Mouse (Mus musculus) spleen, adult 2 months (tissue): ENCODE data around the gene Abcf2. TPM values are rescaled to one million over a fixed set of nuclear protein-coding genes. Genes with fewer than 3 reads are reported as not detected.

Experiments
- DNase-seq, 2 experiments: peaks; one replicate each; pipeline versions ENCODE4 v3.0.0 to v3.0.0-alpha.2; 2012 to 2021; ENCODE audit warnings: low spot score in 2 of 2, low read depth in 1 of 2
- H3K27ac ChIP-seq: fragments of 200-500 bp; 2 replicates; pipeline ENCODE4 v1.5.1; 2012; ENCODE audit warnings: low read length, inconsistent platforms; ENCODE audit not compliant: insufficient read depth
- H3K27me3 ChIP-seq: fragments of 200-500 bp; 2 replicates; pipeline ENCODE4 v1.6.1; 2012; ENCODE audit warnings: mild to moderate bottlenecking, moderate library complexity, low read length, inconsistent platforms; ENCODE audit not compliant: control insufficient read depth, insufficient read depth
- H3K36me3 ChIP-seq: fragments of 200-500 bp; 2 replicates; pipeline ENCODE4 v1.6.1; 2012; ENCODE audit warnings: mild to moderate bottlenecking, low read length, inconsistent platforms; ENCODE audit not compliant: control insufficient read depth, insufficient read depth
- H3K4me1 ChIP-seq: fragments of 200-500 bp; 2 replicates; pipeline ENCODE4 v1.6.1; 2011; ENCODE audit warnings: inconsistent platforms; ENCODE audit not compliant: control insufficient read depth, insufficient read depth, insufficient read length
- H3K4me3 ChIP-seq: fragments of 200-500 bp; 2 replicates; pipeline ENCODE4 v1.5.1; 2011; ENCODE audit warnings: mild to moderate bottlenecking, inconsistent platforms; ENCODE audit not compliant: insufficient read depth, insufficient read length; ENCODE audit errors: extremely low read depth
- CTCF ChIP-seq: fragments of 200-500 bp; IDR thresholded peaks from 2 replicates; pipeline ENCODE4 v1.5.1; 2011; ENCODE audit warnings: mild to moderate bottlenecking, inconsistent platforms; ENCODE audit not compliant: insufficient read depth, insufficient read length, insufficient replicate concordance; ENCODE audit errors: extremely low read depth
- POLR2A ChIP-seq: fragments of 200-500 bp; IDR thresholded peaks from 2 replicates; pipeline ENCODE4 v1.6.1; 2011; ENCODE audit warnings: low read depth, low read length, inconsistent platforms
- WGBS: fragments of 180-500 bp; shearing (Covaris S2); methylation state at CpG from one replicate; pipeline ENCODE4 v1.1.7; 2018; 5-methylcytosine and 5-hydroxymethylcytosine counted together
- polyA plus RNA-seq: library from polyadenylated mRNA; depleted of rRNA; stranded (reverse); fragments of >200 nt; gene quantifications from 2 replicates; pipeline ENCODE4 v1.2.3, GENCODE M21; 2012

Abcf2 gene
- polyA plus RNA-seq, 1 experiment = 30.6 TPM

DNA sequence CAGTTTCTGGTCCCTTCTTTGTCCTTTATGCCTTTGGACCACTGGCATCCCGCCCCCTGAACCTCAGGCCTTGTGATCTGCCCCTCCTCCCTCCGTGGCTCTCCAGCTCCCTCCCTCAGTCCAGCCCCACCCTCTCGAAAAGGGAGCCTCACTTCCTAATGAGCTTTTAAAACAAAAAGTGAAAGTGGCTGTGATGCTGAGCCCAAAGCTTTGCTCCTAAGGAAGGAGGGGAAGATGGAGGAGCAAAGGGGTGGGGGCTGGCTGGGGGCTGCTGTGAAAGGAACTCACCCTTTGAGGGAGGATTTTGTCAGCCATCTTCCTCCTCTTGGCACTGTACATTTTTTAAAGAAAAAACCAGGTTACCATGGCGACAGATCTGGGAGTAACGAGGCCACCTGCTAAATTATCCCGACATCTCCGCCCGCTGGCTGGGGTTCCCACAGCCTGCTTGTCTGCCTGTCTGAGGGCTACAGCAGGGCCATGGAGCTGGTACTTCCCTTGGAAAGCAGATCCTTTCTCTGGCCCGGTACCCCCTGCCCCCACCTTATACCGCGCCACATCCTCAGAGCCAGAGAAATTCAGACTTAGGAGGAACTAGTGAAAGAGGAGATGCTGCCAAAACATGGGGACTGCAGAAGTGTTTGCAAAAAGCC is 19.4 kb upstream of the Abcf2 start:
- peak in 1 of 2 experiments; percentile 43 for DNase-seq
- WGBS = 5% methylated on average over 11 of the region's 11 CpGs
- peaks cover 19% of the 10 kb centered on the region for H3K4me1 ChIP-seq
- peak overlapping the region; percentile 44 for H3K27ac ChIP-seq
- no peak for TF ChIP-seq CTCF
- TF ChIP-seq POLR2A = no peak; the same call in 1 of the 2 replicates
- H3K4me3 ChIP-seq = peak overlapping the region; percentile 53
- H3K27me3 ChIP-seq = peaks cover 11% of the 10 kb centered on the region
- H3K36me3 ChIP-seq = no peaks in the 10 kb centered on the region

DNA sequence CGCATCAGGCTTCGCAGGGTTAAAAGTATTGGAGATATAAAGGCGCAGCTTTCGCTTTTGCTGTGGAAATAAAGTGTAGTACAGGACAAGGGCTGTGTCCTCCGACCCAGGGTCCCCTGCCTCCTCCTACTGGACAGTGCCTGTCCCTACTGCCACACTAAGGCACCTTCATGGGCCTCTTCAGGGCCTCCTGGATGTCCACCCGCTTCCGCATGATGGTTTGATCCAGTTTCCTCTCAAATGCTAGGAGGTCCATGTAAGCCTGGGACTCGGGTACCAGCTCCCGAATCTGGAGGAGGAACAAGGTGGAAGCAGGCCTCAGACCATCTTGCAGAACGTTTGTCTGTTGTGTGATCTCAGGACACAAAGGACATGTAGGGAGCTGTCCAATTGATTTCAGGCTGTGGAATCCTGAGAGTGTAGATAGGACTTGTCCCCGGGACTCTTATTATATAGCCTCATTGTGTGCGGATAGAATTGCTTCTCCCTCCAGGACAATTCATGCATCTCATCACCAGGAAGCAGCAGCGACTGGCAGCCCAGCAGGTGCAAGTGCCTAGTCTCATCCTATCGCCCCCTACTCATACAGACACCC is 18.6 kb upstream of the Abcf2 start:
- H3K27me3 ChIP-seq = peaks cover 7% of the 10 kb centered on the region
- no peak for DNase-seq
- H3K36me3 ChIP-seq = peaks cover 4% of the 10 kb centered on the region; the same call in 1 of the 2 replicates
- H3K4me3 ChIP-seq = no peak overlapping the region
- WGBS = 85% methylated on average over 14 of the region's 14 CpGs
- H3K27ac ChIP-seq = no peak overlapping the region
- TF ChIP-seq CTCF (no peak), POLR2A (no peak)
- peaks cover 16% of the 10 kb centered on the region for H3K4me1 ChIP-seq

DNA sequence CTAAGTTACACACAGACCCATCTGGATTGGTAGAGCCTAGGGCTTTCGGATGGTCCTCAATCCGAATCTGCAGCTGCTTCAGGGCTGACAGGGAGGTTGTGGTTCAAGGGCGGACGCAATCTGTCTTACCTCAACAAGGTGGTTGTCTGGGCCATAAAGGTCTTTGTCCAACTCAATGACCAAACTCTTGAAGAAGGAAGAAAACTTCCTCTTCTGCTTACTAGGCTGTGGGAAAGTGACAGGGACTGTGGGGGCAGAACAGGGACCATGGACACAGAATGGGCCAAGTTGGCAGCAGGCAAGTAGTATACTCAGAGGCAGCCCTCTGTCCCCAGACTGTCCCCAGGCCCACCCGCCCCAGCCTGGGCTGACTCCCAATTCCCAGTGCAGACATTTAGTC is 18.0 kb upstream of the Abcf2 start:
- no peak for DNase-seq
- Histone ChIP-seq H3K27ac (no peak overlapping the region), H3K27me3 (peaks cover 7% of the 10 kb centered on the region), H3K4me3 (no peak overlapping the region), H3K4me1 (peaks cover 16% of the 10 kb centered on the region), H3K36me3 (peaks cover 4% of the 10 kb centered on the region; the same call in 1 of the 2 replicates)
- TF ChIP-seq POLR2A (no peak), CTCF (no peak)
- 90% methylated on average over 5 of the region's 5 CpGs for WGBS

DNA sequence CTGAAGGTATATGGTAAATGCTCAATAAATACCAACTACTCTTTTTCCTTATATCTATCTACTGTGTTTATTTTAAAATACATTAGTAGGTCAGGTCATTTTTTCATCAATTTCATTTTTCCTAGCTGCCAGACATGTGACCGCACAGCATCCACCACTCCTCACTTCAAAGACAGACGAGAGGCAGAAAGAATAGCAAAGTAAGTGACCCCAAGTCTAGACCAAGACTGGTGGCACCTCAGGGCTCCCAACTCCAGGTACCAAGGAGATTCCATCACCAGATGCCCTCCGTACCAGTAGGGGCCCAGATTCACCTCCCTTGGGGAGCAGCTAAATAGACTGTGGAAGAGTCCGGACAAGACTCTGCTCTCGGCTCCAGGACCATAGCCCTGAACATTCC is 17.1 kb upstream of the Abcf2 start:
- H3K27me3 ChIP-seq = peaks cover 7% of the 10 kb centered on the region
- WGBS = 94% methylated on average over 5 of the region's 5 CpGs
- no peak for TF ChIP-seq POLR2A
- TF ChIP-seq CTCF = no peak
- H3K4me3 ChIP-seq = no peak overlapping the region
- peaks cover 5% of the 10 kb centered on the region for H3K36me3 ChIP-seq
- no peak for DNase-seq
- H3K4me1 ChIP-seq = peaks cover 16% of the 10 kb centered on the region
- no peak overlapping the region for H3K27ac ChIP-seq

DNA sequence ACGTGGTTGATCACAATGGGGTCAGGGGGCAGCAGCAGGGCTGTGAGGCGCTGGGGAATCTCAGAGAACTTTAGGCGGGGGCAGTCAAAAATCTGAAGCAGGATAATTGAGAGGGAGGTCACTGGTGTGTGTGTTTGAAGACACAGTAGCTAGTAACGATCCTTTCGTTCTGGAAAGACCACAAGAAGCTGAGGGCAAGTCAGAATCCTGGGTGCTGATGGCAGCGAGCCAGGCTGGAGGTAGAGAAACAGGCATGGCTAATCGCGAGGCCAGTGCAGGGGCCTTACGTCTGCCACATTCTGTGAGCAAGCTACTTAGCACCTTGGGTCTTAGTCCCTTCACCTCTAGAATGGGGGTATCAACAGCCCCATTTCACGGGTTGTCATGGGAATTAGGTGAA is 16.7 kb upstream of the Abcf2 start:
- H3K4me3 ChIP-seq = no peak overlapping the region
- peaks cover 6% of the 10 kb centered on the region for H3K27me3 ChIP-seq
- TF ChIP-seq POLR2A = no peak
- TF ChIP-seq CTCF = no peak
- no peak for DNase-seq
- peaks cover 8% of the 10 kb centered on the region for H3K36me3 ChIP-seq
- H3K4me1 ChIP-seq = peaks cover 16% of the 10 kb centered on the region
- H3K27ac ChIP-seq = no peak overlapping the region
- 92% methylated on average over 10 of the region's 10 CpGs for WGBS

DNA sequence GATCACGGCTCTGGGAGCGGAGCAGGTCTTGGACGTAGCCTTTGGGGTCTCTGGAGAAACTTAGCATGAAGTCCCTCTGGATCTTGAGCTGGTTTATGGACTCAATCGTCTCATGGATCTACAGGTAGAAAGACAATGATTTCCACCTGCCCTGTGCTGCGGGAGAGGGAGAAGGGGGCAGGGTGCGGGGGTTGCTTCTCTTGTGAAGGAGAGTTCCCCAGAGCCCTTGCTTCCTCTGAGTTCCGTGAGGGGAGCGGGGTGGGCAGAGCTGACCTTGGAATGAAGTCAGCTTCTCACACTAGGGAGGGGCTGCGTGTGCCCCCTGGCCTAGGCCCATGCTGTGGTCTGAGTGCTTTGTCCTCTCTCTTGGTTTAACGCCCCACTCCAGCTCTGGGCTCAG is 16.0 kb upstream of the Abcf2 start:
- no peak overlapping the region for H3K4me3 ChIP-seq
- no peak for DNase-seq
- 92% methylated on average over 10 of the region's 10 CpGs for whole genome bisulfite sequencing

DNA sequence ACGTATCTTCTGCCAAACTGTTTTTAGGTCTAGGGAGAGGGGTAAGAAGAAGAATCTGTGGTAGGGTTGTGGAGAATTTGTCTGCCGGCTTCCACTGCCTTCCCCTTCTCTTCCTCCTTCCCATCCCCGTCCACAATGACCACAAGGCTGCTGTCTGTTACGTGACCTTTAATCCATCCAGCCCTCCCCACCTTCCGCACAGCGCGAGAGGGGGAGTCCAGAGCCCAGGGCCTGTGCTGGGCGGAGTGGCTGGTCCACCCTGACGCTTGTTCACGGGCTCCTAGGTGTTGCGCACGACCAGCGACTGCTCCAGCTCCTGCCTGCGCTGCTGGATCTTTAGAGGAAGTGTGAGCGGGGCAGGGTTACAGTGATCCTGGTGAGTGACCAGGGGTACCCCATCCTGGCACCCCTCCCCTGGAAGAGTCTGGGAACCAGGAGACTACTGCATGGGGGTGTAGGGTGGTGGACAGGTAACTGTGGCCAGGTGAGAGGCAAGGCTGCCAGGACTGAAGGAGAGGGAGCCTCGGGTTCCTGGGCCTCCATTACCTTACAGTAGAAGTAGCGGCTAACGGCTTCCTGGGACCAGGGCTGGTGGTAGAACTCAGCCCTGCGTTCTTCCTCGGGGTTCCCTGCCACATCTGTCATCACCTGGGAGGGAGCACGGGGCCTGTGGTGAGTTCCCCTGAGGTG is 15.3 kb upstream of the Abcf2 start:
- Histone ChIP-seq H3K36me3 (peaks cover 11% of the 10 kb centered on the region), H3K4me1 (peaks cover 13% of the 10 kb centered on the region; the same call in 1 of the 2 replicates), H3K27ac (no peak overlapping the region), H3K4me3 (no peak overlapping the region), H3K27me3 (no peaks in the 10 kb centered on the region)
- no peak for DNase-seq
- WGBS = 61% methylated on average over 21 of the region's 21 CpGs
- TF ChIP-seq POLR2A = no peak

More for the DNA sequence above, 16.0 kb upstream of the Abcf2 start:
- TF ChIP-seq CTCF (no peak), POLR2A (no peak)
- Histone ChIP-seq H3K27me3 (peaks cover under 1% of the 10 kb centered on the region), H3K4me1 (peaks cover 10% of the 10 kb centered on the region; the same call in 1 of the 2 replicates), H3K27ac (no peak overlapping the region), H3K36me3 (peaks cover 11% of the 10 kb centered on the region)
